Mouse (Mus musculus): ENCODE data around the gene Hoxb9. TPM values are rescaled to one million over a fixed set of nuclear protein-coding genes. Genes with fewer than 3 reads are reported as not detected.

Hoxb9 gene
- polyA plus RNA-seq, 1 experiment from 2014 or later: 1.1 TPM

DNA sequence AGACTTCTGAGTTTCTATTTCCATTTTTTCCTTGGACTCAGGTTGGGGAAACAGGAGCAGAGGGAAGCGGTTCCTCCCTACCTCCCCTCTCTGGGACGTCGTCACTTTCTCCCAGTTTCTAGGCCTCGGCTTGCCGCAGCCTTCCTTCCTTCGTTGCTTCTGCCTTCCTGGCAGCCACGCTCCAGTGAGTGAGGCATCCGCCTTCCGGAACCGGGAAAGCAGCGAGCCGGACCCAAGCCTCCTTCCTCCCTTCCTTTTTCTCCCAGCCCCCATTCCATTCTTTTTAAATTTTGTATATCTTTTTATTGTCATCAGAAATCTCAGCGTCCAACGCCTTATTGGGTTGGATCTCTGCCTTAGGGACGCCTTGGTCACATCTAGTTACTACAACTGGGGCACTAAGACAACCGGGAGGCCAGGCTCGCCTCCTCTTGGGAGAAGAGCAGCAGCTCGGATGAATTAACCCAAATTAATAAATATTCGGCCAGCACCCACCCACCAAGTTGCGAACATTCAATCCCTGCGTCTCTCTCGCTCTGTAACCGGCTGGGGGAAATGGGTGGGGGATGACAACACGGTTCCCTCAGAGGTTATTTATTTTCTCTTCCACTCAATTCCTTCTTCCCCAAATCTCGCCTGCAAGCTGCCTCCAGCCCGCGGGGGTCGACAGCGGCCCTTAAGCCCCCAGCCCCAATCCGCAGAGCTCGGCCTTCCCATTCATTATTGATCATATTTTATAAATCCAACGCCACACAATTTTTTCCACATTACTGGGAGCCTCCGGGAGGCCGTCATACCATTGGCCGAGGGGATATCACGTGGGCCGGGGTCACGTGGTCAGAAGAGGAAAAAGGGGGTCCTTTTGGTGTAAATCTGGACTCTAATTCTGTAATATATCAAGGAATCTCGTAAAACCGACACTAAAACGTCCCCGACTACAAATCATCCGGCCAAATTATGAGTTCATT, 14.8 kb downstream of the Hoxb9 start, which contains the start of gene Hoxb7:
Gene Hoxb7 (plus strand): TSS at position 853 of the 968 bp plus-strand sequence.
- Histone ChIP-seq H3K36me3 (ENCODE audit: control insufficient read depth, insufficient read depth, low read length) (no peaks in the 10 kb centered on the region), H3K27me3 (replicated peaks; ENCODE audit: control insufficient read depth, insufficient read depth, low read length) (peaks cover 54% of the 10 kb centered on the region), H3K9me3 (ENCODE audit: control insufficient read depth, low read length) (no peaks in the 10 kb centered on the region), H3K4me3 (ENCODE audit: low read depth, low read length) (peak within 1 kb of the TSS; percentile 49), H3K4me1 (replicated peaks; ENCODE audit: control insufficient read depth, insufficient read depth, low read length) (peaks cover 10% of the 10 kb centered on the region), H3K4me2 (ENCODE audit: low read length) (peak within 1 kb of the TSS; percentile 86), H3K27ac (ENCODE audit: low read depth) (peak within 1 kb of the TSS; percentile 93), H3K9ac (ENCODE audit: low read length) (peak within 1 kb of the TSS; percentile 82)
- ATAC-seq (replicated peaks; ENCODE audit: low FRiP score, low TSS enrichment, low read depth): peak; percentile 36; the same call in 1 of the 2 replicates
- DNase-seq (ENCODE audit: low spot score): no peak
- under 1% methylated on average over 42 of the region's 43 CpGs for WGBS

- H3K36me3 ChIP-seq (ENCODE audit: control insufficient read depth, insufficient read depth, low read length): no peaks in the 10 kb centered on the region
- peaks cover 51% of the 10 kb centered on the region for H3K27me3 ChIP-seq (replicated peaks; ENCODE audit: control insufficient read depth, insufficient read depth, low read length)
- peak overlapping the region; percentile 86 for H3K4me2 ChIP-seq (ENCODE audit: low read length)
- peak overlapping the region; percentile 82 for H3K9ac ChIP-seq (ENCODE audit: low read length)
- ATAC-seq (replicated peaks; ENCODE audit: low FRiP score, low TSS enrichment, low read depth) (no peak), DNase-seq (ENCODE audit: low spot score) (no peak)
- peak overlapping the region; percentile 93 for H3K27ac ChIP-seq (ENCODE audit: low read depth)
- WGBS: under 1% methylated on average over 55 of the region's 55 CpGs
- H3K4me3 ChIP-seq (ENCODE audit: low read depth, low read length): peak overlapping the region; percentile 49
- H3K9me3 ChIP-seq (ENCODE audit: control insufficient read depth, low read length): no peaks in the 10 kb centered on the region
- H3K4me1 ChIP-seq (replicated peaks; ENCODE audit: control insufficient read depth, insufficient read depth, low read length): peaks cover 15% of the 10 kb centered on the region
Measured at GRCm38 (mm10) chr11:96286739-96287385, 15.6 kb downstream of the Hoxb9 start.

DNA sequence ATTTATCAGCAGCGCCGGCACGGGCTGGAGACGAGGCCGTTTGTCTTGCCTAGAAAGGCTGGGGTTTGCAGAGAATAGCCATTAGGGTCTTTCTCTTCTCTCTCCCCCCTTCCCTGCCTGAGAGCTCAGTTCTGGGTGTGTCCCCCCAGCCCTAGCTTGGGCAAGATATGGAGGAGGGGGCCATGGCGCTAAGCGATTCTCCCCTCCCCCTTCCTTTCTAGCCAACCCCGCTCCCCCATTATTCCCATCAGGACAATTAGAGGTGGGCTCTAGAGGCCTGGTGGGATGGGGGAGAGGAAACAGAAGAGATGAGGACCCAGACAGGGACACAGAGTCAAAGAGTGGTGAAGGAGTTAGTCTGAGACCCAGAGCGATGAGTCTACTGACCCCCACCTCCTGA, 16.2 kb downstream of the Hoxb9 start:
- H3K27me3 ChIP-seq (replicated peaks; ENCODE audit: control insufficient read depth, insufficient read depth, low read length): peaks cover 54% of the 10 kb centered on the region
- peak overlapping the region; percentile 49 for H3K4me3 ChIP-seq (ENCODE audit: low read depth, low read length)
- 6% methylated on average over 9 of the region's 9 CpGs for whole genome bisulfite sequencing

DNA sequence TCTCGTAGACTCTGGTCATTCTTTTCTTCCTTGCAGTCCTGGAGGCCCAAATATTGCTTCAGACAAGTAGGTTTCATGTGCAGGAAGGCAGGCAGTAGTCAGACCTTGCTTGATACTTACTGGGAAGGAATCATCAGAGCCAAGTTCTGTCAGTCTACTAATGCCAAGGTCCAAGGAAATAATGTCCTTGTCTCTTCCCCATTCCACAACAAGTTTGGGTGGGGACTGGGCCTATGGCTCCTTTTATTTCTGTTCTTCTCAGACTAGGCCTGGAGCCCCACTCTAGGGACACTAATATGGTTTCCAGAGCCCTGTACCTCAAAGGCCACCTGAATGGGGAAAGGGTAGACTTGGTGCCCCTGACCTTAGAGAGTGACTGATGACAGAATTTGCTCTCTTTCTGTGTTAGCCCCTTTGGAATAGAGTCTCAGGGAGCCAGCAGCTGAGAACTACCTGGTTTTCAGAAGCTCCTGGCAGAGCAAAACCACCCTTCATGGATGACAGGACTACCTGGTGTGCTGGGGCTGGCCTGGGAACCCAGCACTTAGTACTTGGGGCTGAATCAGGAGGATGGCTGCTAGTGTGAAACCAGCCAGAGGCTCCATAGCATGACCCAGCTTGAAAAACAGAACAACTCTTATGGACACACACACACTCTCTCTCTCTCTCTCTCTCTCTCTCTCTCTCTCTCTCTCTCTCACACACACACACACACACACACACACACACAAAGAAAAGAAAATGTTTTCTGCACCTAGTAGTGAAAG, 17.4 kb downstream of the Hoxb9 start:
- 50% methylated on average over 1 of the region's 1 CpGs for WGBS
- ATAC-seq (replicated peaks; ENCODE audit: low FRiP score, low TSS enrichment, low read depth) (no peak), DNase-seq (ENCODE audit: low spot score) (no peak)
- no peak overlapping the region for H3K9ac ChIP-seq (ENCODE audit: low read length)
- H3K27ac ChIP-seq (ENCODE audit: low read depth): no peak overlapping the region
- H3K4me2 ChIP-seq (ENCODE audit: low read length): no peak overlapping the region
- no peaks in the 10 kb centered on the region for H3K9me3 ChIP-seq (ENCODE audit: control insufficient read depth, low read length)
- no peak overlapping the region for H3K4me3 ChIP-seq (ENCODE audit: low read depth, low read length)
- H3K27me3 ChIP-seq (replicated peaks; ENCODE audit: control insufficient read depth, insufficient read depth, low read length): peaks cover 64% of the 10 kb centered on the region
- H3K36me3 ChIP-seq (ENCODE audit: control insufficient read depth, insufficient read depth, low read length): no peaks in the 10 kb centered on the region
- H3K4me1 ChIP-seq (replicated peaks; ENCODE audit: control insufficient read depth, insufficient read depth, low read length): peaks cover 15% of the 10 kb centered on the region

More for the DNA sequence above, 16.2 kb downstream of the Hoxb9 start:
- Histone ChIP-seq H3K4me2 (ENCODE audit: low read length) (peak overlapping the region; percentile 86), H3K27ac (ENCODE audit: low read depth) (peak overlapping the region; percentile 93), H3K4me1 (replicated peaks; ENCODE audit: control insufficient read depth, insufficient read depth, low read length) (peaks cover 15% of the 10 kb centered on the region), H3K9me3 (ENCODE audit: control insufficient read depth, low read length) (no peaks in the 10 kb centered on the region), H3K9ac (ENCODE audit: low read length) (peak overlapping the region; percentile 82), H3K36me3 (ENCODE audit: control insufficient read depth, insufficient read depth, low read length) (no peaks in the 10 kb centered on the region)
- ATAC-seq (replicated peaks; ENCODE audit: low FRiP score, low TSS enrichment, low read depth) (no peak), DNase-seq (ENCODE audit: low spot score) (no peak)

- H3K4me3 ChIP-seq (ENCODE audit: low read depth, low read length): no peak overlapping the region
- 40% methylated on average over 21 of the region's 21 CpGs for WGBS
- H3K36me3 ChIP-seq (ENCODE audit: control insufficient read depth, insufficient read depth, low read length): no peaks in the 10 kb centered on the region
- H3K4me2 ChIP-seq (ENCODE audit: low read length): no peak overlapping the region
- peaks cover 15% of the 10 kb centered on the region for H3K4me1 ChIP-seq (replicated peaks; ENCODE audit: control insufficient read depth, insufficient read depth, low read length)
- peaks cover 70% of the 10 kb centered on the region for H3K27me3 ChIP-seq (replicated peaks; ENCODE audit: control insufficient read depth, insufficient read depth, low read length)
- ATAC-seq (replicated peaks; ENCODE audit: low FRiP score, low TSS enrichment, low read depth): no peak
- no peaks in the 10 kb centered on the region for H3K9me3 ChIP-seq (ENCODE audit: control insufficient read depth, low read length)
- no peak overlapping the region for H3K27ac ChIP-seq (ENCODE audit: low read depth)
- DNase-seq (ENCODE audit: low spot score): no peak
- no peak overlapping the region for H3K9ac ChIP-seq (ENCODE audit: low read length)
Measured at GRCm38 (mm10) chr11:96289293-96289692, 18.0 kb downstream of the Hoxb9 start.

DNA sequence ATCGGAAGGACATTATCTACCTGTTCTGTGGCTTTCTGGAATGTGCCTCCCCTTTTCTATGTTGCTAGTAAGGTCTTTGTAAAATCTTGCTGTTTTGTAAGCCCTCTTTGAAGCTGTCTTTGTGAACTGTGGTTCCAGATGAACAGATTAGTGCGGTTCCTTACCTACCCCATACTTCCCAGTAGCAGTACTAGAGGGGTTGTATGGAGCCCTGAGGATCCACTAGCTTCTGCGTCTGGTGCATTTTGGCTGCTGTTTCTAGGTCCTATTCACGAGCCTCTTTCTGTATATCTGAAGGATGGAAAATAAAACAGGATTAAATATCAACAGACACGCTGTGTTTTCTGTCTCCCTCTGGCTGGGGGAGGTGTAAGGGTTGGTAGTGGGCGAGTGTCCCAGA, 18.6 kb downstream of the Hoxb9 start:
- 39% methylated on average over 6 of the region's 6 CpGs for WGBS

GRCm38 (mm10) chr11:96290705-96291355, 19.6 kb downstream of the Hoxb9 start:
- DNase-seq (ENCODE audit: low spot score) (no peak), ATAC-seq (replicated peaks; ENCODE audit: low FRiP score, low TSS enrichment, low read depth) (no peak)
- Histone ChIP-seq H3K27me3 (replicated peaks; ENCODE audit: control insufficient read depth, insufficient read depth, low read length) (peaks cover 73% of the 10 kb centered on the region), H3K4me1 (replicated peaks; ENCODE audit: control insufficient read depth, insufficient read depth, low read length) (peaks cover 15% of the 10 kb centered on the region), H3K9me3 (ENCODE audit: control insufficient read depth, low read length) (no peaks in the 10 kb centered on the region), H3K36me3 (ENCODE audit: control insufficient read depth, insufficient read depth, low read length) (no peaks in the 10 kb centered on the region), H3K9ac (ENCODE audit: low read length) (peak overlapping the region; percentile 20), H3K4me2 (ENCODE audit: low read length) (peak overlapping the region; percentile 30), H3K4me3 (ENCODE audit: low read depth, low read length) (no peak overlapping the region), H3K27ac (ENCODE audit: low read depth) (peak overlapping the region; percentile 79; the same call in 1 of the 2 replicates)
- 39% methylated on average over 17 of the region's 17 CpGs for WGBS

More for the DNA sequence above, 18.6 kb downstream of the Hoxb9 start:
- Histone ChIP-seq H3K4me1 (replicated peaks; ENCODE audit: control insufficient read depth, insufficient read depth, low read length) (peaks cover 15% of the 10 kb centered on the region), H3K4me3 (ENCODE audit: low read depth, low read length) (no peak overlapping the region), H3K27ac (ENCODE audit: low read depth) (no peak overlapping the region), H3K4me2 (ENCODE audit: low read length) (no peak overlapping the region), H3K36me3 (ENCODE audit: control insufficient read depth, insufficient read depth, low read length) (no peaks in the 10 kb centered on the region), H3K27me3 (replicated peaks; ENCODE audit: control insufficient read depth, insufficient read depth, low read length) (peaks cover 71% of the 10 kb centered on the region), H3K9me3 (ENCODE audit: control insufficient read depth, low read length) (no peaks in the 10 kb centered on the region), H3K9ac (ENCODE audit: low read length) (no peak overlapping the region)
- DNase-seq (ENCODE audit: low spot score) (no peak), ATAC-seq (replicated peaks; ENCODE audit: low FRiP score, low TSS enrichment, low read depth) (no peak)
